Mouse (Mus musculus): ENCODE measurements at regions not wholly inside any gene's neighbourhood (a gene's known extent, or its start where the extent isn't known, plus 50 kb on each side); places are given as distances from the start of the nearest gene placed in this dataset.
A peak's percentile ranks its signal among the peaks of the same experiment; 100 is the strongest.

GRCm38 (mm10) chr6:117267906-117268305 lies 99.6 kb downstream of the Cxcl12 start:
- Histone ChIP-seq H3K36me3 (ENCODE audit: control insufficient read depth, insufficient read depth, low read length, poor library complexity, severe bottlenecking) (no peaks in the 10 kb centered on the region), H3K27me3 (ENCODE audit: control insufficient read depth, insufficient read depth, low read length, poor library complexity, severe bottlenecking) (no peaks in the 10 kb centered on the region)
- DNase-seq (ENCODE audit: low read depth, low spot score), result no peak

- H3K27me3 ChIP-seq (ENCODE audit: control insufficient read depth, insufficient read depth, low read length, poor library complexity, severe bottlenecking), result no peaks in the 10 kb centered on the region
- no peak for DNase-seq (ENCODE audit: low read depth, low spot score)
Observed at GRCm38 (mm10) chr6:117268376-117268775, 100.0 kb downstream of the Cxcl12 start.

GRCm38 (mm10) chr6:117270261-117270660 lies 101.9 kb downstream of the Cxcl12 start:
- H3K27me3 ChIP-seq (ENCODE audit: control insufficient read depth, insufficient read depth, low read length, poor library complexity, severe bottlenecking), result no peaks in the 10 kb centered on the region
- DNase-seq (ENCODE audit: low read depth, low spot score), result peak; percentile 22
- H3K36me3 ChIP-seq (ENCODE audit: control insufficient read depth, insufficient read depth, low read length, poor library complexity, severe bottlenecking), result no peaks in the 10 kb centered on the region

More at GRCm38 (mm10) chr6:117268376-117268775, 100.0 kb downstream of the Cxcl12 start:
- no peaks in the 10 kb centered on the region for H3K36me3 ChIP-seq (ENCODE audit: control insufficient read depth, insufficient read depth, low read length, poor library complexity, severe bottlenecking)

- H3K36me3 ChIP-seq (ENCODE audit: control insufficient read depth, insufficient read depth, low read length, poor library complexity, severe bottlenecking), result no peaks in the 10 kb centered on the region
- no peaks in the 10 kb centered on the region for H3K27me3 ChIP-seq (ENCODE audit: control insufficient read depth, insufficient read depth, low read length, poor library complexity, severe bottlenecking)
- DNase-seq (ENCODE audit: low read depth, low spot score), result peak; percentile 18
Observed at GRCm38 (mm10) chr6:117271562-117272226, 103.4 kb downstream of the Cxcl12 start.

GRCm38 (mm10) chr6:117272227-117272955 lies 104.1 kb downstream of the Cxcl12 start:
- DNase-seq (ENCODE audit: low read depth, low spot score), result no peak
- no peaks in the 10 kb centered on the region for H3K27me3 ChIP-seq (ENCODE audit: control insufficient read depth, insufficient read depth, low read length, poor library complexity, severe bottlenecking)
- no peaks in the 10 kb centered on the region for H3K36me3 ChIP-seq (ENCODE audit: control insufficient read depth, insufficient read depth, low read length, poor library complexity, severe bottlenecking)

GRCm38 (mm10) chr6:117275915-117276314 lies 107.6 kb downstream of the Cxcl12 start:
- H3K27me3 ChIP-seq (ENCODE audit: control insufficient read depth, insufficient read depth, low read length, poor library complexity, severe bottlenecking), result no peaks in the 10 kb centered on the region
- no peak for DNase-seq (ENCODE audit: low read depth, low spot score)

GRCm38 (mm10) chr6:117276850-117277249 lies 108.5 kb downstream of the Cxcl12 start:
- no peak for DNase-seq (ENCODE audit: low read depth, low spot score)
- H3K36me3 ChIP-seq (ENCODE audit: control insufficient read depth, insufficient read depth, low read length, poor library complexity, severe bottlenecking), result no peaks in the 10 kb centered on the region
- H3K27me3 ChIP-seq (ENCODE audit: control insufficient read depth, insufficient read depth, low read length, poor library complexity, severe bottlenecking), result no peaks in the 10 kb centered on the region

More at GRCm38 (mm10) chr6:117275915-117276314, 107.6 kb downstream of the Cxcl12 start:
- H3K36me3 ChIP-seq (ENCODE audit: control insufficient read depth, insufficient read depth, low read length, poor library complexity, severe bottlenecking), result no peaks in the 10 kb centered on the region

GRCm38 (mm10) chr6:117279297-117279696 lies 111.0 kb downstream of the Cxcl12 start:
- H3K27me3 ChIP-seq (ENCODE audit: control insufficient read depth, insufficient read depth, low read length, poor library complexity, severe bottlenecking), result no peaks in the 10 kb centered on the region
- H3K36me3 ChIP-seq (ENCODE audit: control insufficient read depth, insufficient read depth, low read length, poor library complexity, severe bottlenecking), result no peaks in the 10 kb centered on the region
- DNase-seq (ENCODE audit: low read depth, low spot score), result no peak

GRCm38 (mm10) chr6:117279786-117280411 lies 111.6 kb downstream of the Cxcl12 start:
- no peaks in the 10 kb centered on the region for H3K27me3 ChIP-seq (ENCODE audit: control insufficient read depth, insufficient read depth, low read length, poor library complexity, severe bottlenecking)
- no peaks in the 10 kb centered on the region for H3K36me3 ChIP-seq (ENCODE audit: control insufficient read depth, insufficient read depth, low read length, poor library complexity, severe bottlenecking)
- DNase-seq (ENCODE audit: low read depth, low spot score), result no peak

- no peak for DNase-seq (ENCODE audit: low read depth, low spot score)
- no peaks in the 10 kb centered on the region for H3K27me3 ChIP-seq (ENCODE audit: control insufficient read depth, insufficient read depth, low read length, poor library complexity, severe bottlenecking)
- H3K36me3 ChIP-seq (ENCODE audit: control insufficient read depth, insufficient read depth, low read length, poor library complexity, severe bottlenecking), result no peaks in the 10 kb centered on the region
Observed at GRCm38 (mm10) chr6:117280911-117281310, 112.6 kb downstream of the Cxcl12 start.

- peak; percentile 32 for DNase-seq (ENCODE audit: low read depth, low spot score)
- Histone ChIP-seq H3K27me3 (ENCODE audit: control insufficient read depth, insufficient read depth, low read length, poor library complexity, severe bottlenecking) (no peaks in the 10 kb centered on the region), H3K36me3 (ENCODE audit: control insufficient read depth, insufficient read depth, low read length, poor library complexity, severe bottlenecking) (no peaks in the 10 kb centered on the region)
Observed at GRCm38 (mm10) chr6:117283616-117284015, 115.3 kb downstream of the Cxcl12 start.

- peak; percentile 32 for DNase-seq (ENCODE audit: low read depth, low spot score)
- Histone ChIP-seq H3K27me3 (ENCODE audit: control insufficient read depth, insufficient read depth, low read length, poor library complexity, severe bottlenecking) (no peaks in the 10 kb centered on the region), H3K36me3 (ENCODE audit: control insufficient read depth, insufficient read depth, low read length, poor library complexity, severe bottlenecking) (no peaks in the 10 kb centered on the region)
Observed at GRCm38 (mm10) chr6:117284376-117285106, 116.2 kb downstream of the Cxcl12 start.

GRCm38 (mm10) chr6:117287396-117287795 lies 119.1 kb downstream of the Cxcl12 start:
- Histone ChIP-seq H3K36me3 (ENCODE audit: control insufficient read depth, insufficient read depth, low read length, poor library complexity, severe bottlenecking) (no peaks in the 10 kb centered on the region), H3K27me3 (ENCODE audit: control insufficient read depth, insufficient read depth, low read length, poor library complexity, severe bottlenecking) (no peaks in the 10 kb centered on the region)
- DNase-seq (ENCODE audit: low read depth, low spot score), result peak; percentile 29

GRCm38 (mm10) chr6:117293780-117294465 lies 125.6 kb downstream of the Cxcl12 start:
- no peak for DNase-seq (ENCODE audit: low read depth, low spot score)
- Histone ChIP-seq H3K27me3 (ENCODE audit: control insufficient read depth, insufficient read depth, low read length, poor library complexity, severe bottlenecking) (no peaks in the 10 kb centered on the region), H3K36me3 (ENCODE audit: control insufficient read depth, insufficient read depth, low read length, poor library complexity, severe bottlenecking) (no peaks in the 10 kb centered on the region)
